Mouse (Mus musculus) megakaryocyte, embryonic 14.5 days (primary cell): ENCODE measurements around the gene Gmeb2.

Experiments
- FLI1 ChIP-seq: IDR thresholded peaks from 2 replicates; pipeline ENCODE4 v1.6.1; 2012; ENCODE audit warnings: low read length, inconsistent platforms, mixed read lengths
- GATA1 ChIP-seq: IDR thresholded peaks from 3 replicates; pipeline ENCODE4 v1.6.1; 2012; ENCODE audit warnings: mixed read lengths, low read length, inconsistent platforms, borderline replicate concordance

- TF ChIP-seq GATA1 (no peak), FLI1 (no peak)
These were observed 71.8 kb downstream of the Gmeb2 start for GRCm38 (mm10) chr2:181216037-181216436.
